Mouse (Mus musculus) left cerebral cortex, adult 18-20 months (tissue): ENCODE results near the gene Serpinf2. TPM values are rescaled to one million over a fixed set of nuclear protein-coding genes. Genes with fewer than 3 reads are reported as not detected.
"Not testable (repeated sequence)": the region's sequence is repeated elsewhere in the genome, so short reads cannot be mapped to it uniquely, and the experiment has no call there.

Source experiments
- DNase-seq, 2 experiments: peaks; one replicate each; pipeline ENCODE4 v3.0.0; 2021 to 2022; ENCODE audit warnings: low spot score in 2 of 2, mixed read lengths in 1 of 2
- total RNA-seq, 2 experiments: library from RNA; stranded (reverse); gene quantifications; 2 replicates each; pipeline ENCODE4 v1.2.3; 2021

Gene Serpinf2
- total RNA-seq, 2 experiments from 2014 or later, result 0.35 TPM; not detected in 1

GRCm38 (mm10) chr11:75459751-75460102 is 20.3 kb upstream of the Serpinf2 start:
- no peak for DNase-seq

GRCm38 (mm10) chr11:75459141-75459711 is 19.8 kb upstream of the Serpinf2 start:
- no peak for DNase-seq

GRCm38 (mm10) chr11:75458628-75459041 is 19.2 kb upstream of the Serpinf2 start:
- DNase-seq, result no peak

DNA sequence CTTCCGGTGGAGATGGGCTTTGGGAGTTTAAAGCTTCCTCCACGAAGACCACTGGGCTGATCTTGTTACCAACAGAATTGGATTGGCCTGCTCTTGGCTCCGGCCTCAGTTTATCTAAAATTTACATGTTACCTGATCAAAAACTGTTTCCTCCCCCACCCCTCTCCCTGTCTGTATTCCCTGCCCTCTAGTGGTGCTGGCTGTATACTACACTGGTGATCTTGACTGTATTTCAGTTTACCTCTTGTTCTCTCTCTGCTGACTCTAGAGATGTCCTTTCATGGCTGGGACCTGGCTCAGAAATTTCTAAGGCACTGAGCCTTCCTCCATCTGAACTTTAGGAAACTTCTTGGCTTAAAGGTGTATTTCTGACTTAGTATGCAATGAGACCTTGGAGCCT is 18.8 kb upstream of the Serpinf2 start:
- DNase-seq, result peak in 1 of 2 experiments; percentile 51

DNA sequence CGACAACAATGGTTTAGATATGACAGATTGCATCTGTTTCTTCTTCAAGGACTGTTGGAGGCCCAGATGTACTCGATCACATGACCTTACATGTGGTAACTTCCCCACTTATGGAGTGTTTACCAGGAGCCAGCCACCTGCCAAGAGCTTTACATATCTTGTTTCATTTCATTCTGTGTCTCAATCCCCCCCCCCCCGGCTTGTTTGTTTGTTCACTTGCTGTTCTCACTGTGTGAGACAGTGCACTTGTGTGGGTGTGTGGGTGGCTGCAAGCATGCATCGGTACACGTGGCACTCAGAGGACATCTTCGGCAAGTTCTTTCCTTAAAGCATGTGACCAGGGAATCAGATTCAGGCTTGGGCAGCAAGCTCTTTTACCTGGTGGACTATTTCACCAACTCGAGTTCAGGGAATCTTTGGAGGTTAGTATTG is 17.1 kb upstream of the Serpinf2 start:
- DNase-seq, result no peak

- DNase-seq, result not testable (repeated sequence)
Measured at GRCm38 (mm10) chr11:75455971-75456370, 16.6 kb upstream of the Serpinf2 start.

DNA sequence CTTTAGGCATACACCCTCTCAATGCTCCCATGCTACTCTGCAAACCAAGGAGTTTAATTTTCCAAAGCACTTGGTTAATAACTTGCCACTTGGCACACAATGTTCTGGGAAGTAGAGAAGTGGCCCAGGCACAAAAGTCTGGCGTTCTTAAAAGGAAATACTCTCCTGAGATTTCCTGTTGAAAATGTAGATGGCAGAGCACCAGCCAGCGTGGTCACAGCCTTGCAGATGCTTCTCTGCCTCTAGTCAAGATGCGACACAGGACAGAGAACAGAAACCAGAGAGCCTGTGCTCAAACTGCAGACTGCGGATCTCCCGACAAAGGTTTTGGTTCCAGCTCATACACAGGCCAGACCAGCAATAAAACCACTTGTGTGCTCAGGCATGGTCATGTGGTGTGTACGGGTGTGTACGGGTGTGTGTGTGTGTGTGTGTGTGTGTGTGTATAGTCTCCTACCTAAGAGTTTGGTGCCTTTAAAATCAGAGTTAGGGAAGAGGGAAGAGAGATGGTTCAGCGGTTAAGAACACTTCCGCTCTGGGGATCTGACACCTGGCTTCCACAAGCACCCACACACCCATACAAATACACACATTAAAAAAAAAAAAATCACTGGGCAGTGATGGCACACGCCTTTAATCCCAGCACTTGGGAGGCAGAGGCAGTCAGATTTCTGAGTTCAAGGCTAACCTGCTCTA is 15.8 kb upstream of the Serpinf2 start:
- no peak for DNase-seq

DNA sequence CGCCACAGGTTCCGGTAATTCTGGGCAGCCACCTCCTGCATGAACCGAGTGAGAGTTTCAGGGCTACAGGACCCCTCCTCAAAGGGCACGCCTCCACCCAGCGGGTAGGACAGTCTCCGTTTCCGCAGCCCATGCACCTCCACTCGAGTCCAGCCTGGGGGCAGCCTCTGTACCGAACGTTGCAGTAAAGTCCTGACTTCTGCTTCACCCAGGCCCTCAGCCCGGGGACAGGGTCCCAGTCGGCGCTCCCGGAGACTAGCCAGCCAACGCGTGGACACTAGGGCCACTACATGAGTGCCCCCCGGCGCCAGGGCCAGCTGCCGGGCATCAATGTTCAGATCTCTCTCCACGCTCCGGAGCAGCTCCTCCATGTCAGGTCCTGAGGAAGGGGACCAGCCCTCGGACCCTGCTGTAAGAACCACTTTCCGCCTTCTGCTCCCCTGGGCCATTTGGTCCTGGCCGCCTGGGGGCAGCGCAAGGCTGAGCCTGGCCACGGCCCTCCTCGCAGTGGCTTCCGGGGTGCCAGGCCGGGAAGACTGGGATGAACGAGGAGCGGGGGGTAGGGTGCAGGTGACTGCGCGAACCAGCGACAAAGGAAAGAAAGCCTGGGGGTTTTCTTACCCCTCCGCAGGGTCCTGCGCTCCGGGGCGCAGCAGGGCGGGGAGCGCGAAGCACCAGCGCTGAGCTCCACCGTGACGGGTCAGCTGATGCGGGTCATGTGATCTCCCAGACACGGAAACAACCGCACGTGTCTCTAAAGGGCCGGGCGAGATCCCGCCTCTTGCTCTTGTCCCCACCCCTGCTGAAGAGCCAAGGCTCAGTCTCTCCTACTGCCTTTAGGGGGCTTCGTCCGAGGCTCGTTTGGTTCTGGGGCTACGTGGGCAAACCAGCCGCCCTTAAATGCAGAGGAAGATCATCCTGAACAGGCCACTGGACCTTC is 14.9 kb upstream of the Serpinf2 start, which contains the start of gene Wdr81:
Gene Wdr81 (minus strand): TSS at position 727 of the 940 bp plus-strand sequence.
- peak; percentile 82 to 87 for DNase-seq

DNA sequence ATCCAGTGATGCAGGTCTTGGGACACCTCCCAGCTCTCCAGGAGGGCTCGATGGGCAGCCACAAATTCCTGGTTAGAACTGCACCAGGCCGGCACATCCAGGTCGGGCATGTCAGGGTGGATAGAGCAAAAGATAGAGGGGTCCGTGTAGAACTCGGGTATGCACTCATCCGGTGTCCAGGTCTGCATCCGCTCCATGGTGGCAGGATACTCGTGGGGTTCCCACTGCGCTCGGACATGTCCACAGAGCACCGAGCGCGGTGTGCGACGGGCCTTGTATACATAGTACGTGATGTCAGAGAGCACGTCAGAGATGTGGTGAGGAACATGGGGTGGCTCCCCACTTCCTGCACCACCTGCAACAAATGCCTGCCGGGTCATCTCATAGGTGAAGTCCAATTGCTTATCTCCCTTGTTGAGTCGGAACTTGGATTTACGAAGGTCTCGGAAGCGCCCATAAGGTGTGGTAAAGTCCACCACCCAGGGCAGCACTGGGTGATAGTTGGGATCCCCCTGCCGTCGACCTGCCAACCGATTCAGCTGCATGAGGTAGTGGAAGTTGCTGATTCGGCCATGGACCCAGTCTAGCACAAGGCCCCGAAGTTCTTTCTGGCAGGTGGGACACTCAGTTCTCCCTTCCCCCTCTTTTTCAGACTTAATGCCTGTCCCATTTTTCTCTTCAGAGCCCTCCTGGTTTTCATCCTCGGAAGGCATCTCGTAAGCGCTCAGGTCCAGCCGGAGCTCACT is 13.6 kb upstream of the Serpinf2 start:
- DNase-seq, result no peak

DNA sequence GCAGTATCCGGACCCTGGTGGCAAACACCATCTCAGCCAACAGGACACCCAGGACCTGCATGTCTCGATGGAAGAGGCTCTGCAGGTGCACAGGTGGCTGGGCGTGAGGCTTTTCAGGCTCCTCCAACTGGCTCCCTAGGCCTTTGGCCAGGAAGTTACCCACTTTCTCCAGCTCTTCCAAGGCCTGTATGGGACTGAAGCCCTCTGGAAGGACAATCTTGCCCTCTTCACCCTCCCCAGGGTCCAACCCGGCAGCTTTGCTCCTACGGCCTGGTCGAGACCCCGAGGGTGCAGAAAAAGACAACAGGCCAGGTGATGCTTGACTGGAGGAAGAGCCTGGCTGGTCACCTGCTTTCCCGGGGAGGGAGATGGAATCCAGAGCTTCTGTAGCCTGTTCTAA is 12.7 kb upstream of the Serpinf2 start:
- no peak for DNase-seq

DNA sequence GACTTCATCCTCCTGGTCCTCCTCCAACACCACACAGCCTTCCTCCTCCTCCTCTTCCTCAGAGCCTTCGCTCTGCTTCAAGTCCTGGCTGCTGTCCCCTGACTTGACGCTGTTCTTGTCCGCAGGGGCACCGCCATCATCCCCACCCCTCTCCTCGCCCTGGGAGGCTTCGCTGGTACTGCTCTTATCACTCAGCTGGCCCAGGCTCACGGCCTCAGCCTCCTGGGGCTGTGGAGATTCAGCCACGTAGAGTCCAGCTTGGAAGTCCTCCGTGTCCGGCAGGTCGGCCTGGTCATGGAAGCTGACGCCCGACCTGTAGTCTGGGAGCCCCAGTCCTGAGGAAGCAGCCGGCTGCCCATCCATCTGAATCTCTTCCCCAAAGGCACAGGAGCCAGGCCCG is 11.5 kb upstream of the Serpinf2 start:
- DNase-seq, result no peak

GRCm38 (mm10) chr11:75450304-75450908 is 11.0 kb upstream of the Serpinf2 start:
- no peak for DNase-seq

- DNase-seq, result no peak
Measured at GRCm38 (mm10) chr11:75449695-75450094, 10.3 kb upstream of the Serpinf2 start.

DNA sequence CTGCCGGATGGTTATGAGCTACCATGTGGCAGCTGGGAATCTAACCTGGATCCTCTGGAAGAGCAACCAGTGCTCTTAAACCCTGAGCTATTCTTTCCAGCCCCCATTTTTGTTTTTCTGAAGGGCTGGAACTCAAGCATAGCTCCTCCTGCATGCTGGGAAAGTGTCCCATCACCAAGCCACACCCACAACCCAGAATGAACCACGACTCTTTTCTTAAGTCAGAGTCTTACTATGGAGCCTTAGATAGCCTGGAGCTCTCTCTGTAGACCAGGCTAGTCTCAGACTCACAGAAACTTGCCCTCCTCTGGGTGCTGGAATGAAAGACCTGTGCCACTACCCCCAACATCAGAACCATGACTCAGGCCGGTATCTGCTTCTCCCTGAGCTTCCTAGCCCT is 9.2 kb upstream of the Serpinf2 start:
- no peak for DNase-seq

GRCm38 (mm10) chr11:75443711-75444110 is 4.3 kb upstream of the Serpinf2 start:
- no peak for DNase-seq

- DNase-seq, result no peak
Measured at GRCm38 (mm10) chr11:75441601-75442000, 2.2 kb upstream of the Serpinf2 start.

DNA sequence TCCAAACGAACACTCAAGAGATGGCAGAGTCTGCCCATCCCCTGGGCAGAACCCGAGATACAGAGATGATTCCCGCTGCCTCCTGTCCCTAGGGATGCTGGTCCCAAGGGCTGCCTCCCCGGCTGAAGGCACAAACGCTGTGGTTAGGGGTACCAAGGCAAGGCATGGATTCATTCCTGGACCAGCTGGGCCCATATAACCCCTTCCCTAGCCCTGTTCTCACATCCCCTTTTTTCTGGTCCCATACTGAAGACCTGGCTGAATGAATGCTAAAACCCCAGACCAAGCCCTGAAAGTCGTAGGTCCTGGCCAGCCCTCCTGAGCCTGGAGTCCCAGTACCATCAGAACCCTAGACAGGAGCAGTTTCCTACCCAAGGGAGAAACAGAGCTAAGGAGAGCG is 1.6 kb upstream of the Serpinf2 start:
- no peak for DNase-seq

GRCm38 (mm10) chr11:75439951-75440350 is 560 bp upstream of the Serpinf2 start:
- no peak for DNase-seq

DNA sequence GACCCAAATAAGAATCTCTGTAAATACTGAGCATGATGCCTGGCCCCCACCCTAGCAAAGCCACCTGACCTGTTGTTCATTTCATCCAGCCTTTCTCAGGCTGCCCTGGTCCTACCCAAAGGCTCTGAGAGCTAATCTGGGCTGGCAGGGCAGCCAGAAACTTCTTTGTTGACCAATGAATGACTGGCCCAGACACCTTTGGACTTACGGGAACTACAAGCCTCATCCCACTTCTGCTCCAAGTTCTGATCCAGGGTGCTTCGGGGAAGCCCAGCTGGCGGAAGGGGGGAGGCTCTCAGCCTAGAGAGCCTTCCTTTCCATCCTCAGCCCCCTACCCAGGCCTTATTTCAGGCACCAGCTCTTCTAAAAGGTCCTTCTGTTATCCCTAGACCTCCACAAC is 587 bp downstream of the Serpinf2 start:
- no peak for DNase-seq

DNA sequence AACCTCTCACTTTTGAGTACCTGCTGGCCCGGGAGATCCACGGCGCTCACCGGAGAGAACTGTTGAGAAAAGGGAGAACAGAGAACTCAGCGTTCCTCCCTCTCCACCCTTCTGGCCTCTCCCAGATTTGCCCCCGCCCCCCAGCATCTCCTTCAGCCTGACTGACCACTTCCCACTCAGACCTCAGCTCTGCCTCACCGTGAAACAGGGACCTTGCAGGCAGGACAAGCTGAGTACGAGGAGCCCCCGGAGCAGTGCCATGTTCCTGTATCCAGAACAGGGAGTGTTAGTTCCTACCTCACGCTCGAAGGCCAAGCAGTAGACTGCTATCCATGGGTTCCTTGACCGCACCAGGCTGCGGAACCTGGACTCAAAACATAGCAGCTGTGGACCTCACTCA is 1.2 kb downstream of the Serpinf2 start:
- no peak for DNase-seq

- DNase-seq, result no peak
Measured at GRCm38 (mm10) chr11:75434138-75434537, 5.3 kb downstream of the Serpinf2 start.
